Mouse (Mus musculus) small intestine, adult 10 weeks (tissue): ENCODE data around the gene Slc8a1. TPM values are rescaled to one million over a fixed set of nuclear protein-coding genes. Genes with fewer than 3 reads are reported as not detected.

Source experiments
- polyA plus RNA-seq: library from polyadenylated mRNA; stranded (reverse); fragments of 350-450 nt; fragmentation: Illumina TruSeq; extraction: RNeasy Lipid Tissue Mini Kit (QIAGEN cat#74804); gene quantifications from one replicate; pipeline ENCODE4 v1.2.3, GENCODE M21; 2014; ENCODE audit warnings: low replicate concordance

The Slc8a1 gene
- polyA plus RNA-seq = 4.8 TPM

GRCm38 (mm10) chr17:81738311-81738755 is at the start of gene Slc8a1:
Slc8a1 (minus strand) TSS chr17:81738377.

GRCm38 (mm10) chr17:81441463-81441862 is 296.7 kb downstream of the Slc8a1 start, which contains the start of gene Gm11096:
Gm11096 (plus strand) TSS chr17:81441763.

